Mouse (Mus musculus): Measurements from ENCODE around the gene Ackr3.

DNA sequence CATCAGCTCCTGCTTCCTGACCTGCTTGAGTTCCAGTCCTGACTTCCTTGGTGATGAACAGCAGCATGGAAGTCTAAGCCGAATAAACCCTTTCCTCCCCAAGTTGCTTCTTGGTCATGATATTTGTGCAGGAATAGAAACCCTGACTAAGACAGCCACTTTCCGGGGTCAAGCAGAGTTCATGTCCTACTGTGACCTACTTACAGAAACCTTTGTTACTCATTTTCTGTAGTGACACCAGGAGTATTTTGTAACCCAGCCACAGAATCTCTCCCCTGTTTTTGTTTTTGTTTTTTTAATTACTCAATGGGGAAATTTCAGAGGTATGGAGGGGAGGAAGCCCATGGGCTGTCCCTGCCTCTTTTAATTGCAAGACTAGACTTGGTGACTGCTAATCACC lies 32.9 kb downstream of the Ackr3 start:
- TF ChIP-seq CTCF (conservative IDR thresholded peaks at IDR 0.05; ENCODE audit: low read length) (no peak), POU5F1 (IDR thresholded peaks at IDR 0.05; ENCODE audit: borderline replicate concordance, low read length) (no peak)

Measured in E14TG2a.4 (cell line).